Mouse (Mus musculus): ENCODE measurements around the gene Gm3020. TPM values are rescaled to one million over a fixed set of nuclear protein-coding genes. Genes with fewer than 3 reads are reported as not detected.
"Not testable (repeated sequence)": the region's sequence is repeated elsewhere in the genome, so short reads cannot be mapped to it uniquely, and the experiment has no call there.

Gene Gm3020
- polyA plus RNA-seq (2015; fragmentation: Nextera tagmentation; extraction: Ambion mirVana): 0.63 and 0.66 TPM in 2 replicates

DNA sequence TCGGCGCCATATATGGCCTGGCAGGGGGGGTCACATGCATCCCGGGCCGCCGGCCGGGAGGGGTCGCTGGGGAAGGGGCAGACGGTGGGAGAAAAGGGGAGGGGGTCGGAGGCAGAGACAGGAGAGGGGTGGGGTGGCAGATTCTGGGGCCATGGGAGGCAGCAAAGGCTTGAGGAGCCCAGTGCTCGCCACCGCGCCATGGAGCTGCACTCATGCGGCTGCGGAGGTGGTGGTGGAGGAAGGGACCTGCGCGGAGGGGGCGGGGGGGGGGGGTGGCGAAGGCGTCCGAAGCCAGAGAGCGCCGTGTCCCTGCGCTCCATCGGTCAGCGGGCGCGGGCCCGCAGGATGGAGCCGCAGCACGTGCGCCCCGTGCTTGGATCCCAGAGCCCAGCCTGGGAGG is at the start of gene Gm3020:
Gene Gm3020, plus strand, starts transcription at position 301 of the 400 bp plus-strand sequence.
- H3K27me3 ChIP-seq; H3K36me3 ChIP-seq; H3K4me3 ChIP-seq (replicated peaks); H3K27ac ChIP-seq; ATAC-seq (replicated peaks; ENCODE audit: low FRiP score); H3K4me2 ChIP-seq; H3K9ac ChIP-seq; H3K9me3 ChIP-seq (replicated peaks); H3K4me1 ChIP-seq: not testable (repeated sequence)
- WGBS: no CpG with 5 or more reads among the region's 32 CpGs

DNA sequence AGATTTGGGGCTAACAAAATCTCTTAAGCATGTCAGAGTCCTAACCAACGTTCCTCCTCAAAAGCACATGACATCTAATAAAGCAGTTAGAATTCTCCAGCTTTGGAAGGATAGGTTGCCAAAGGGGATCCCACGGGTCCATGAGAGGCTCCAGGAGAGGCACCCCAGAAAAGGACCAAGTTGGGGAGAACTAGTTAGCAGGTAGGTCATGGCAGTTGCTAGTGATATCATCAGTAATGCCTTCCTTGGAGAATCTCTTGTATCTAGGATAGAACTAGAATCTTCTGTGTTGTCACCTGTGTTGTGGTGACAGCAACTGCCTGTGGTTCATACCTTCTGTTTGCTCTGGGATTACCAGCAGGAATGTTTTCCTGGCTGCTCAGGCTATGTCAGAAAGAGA is 17.6 kb upstream of the Gm3020 start, which contains the start of gene Gm3012:
Gene Gm3012, plus strand, starts transcription at position 301 of the 400 bp plus-strand sequence.
- H3K4me1 ChIP-seq; ATAC-seq (replicated peaks; ENCODE audit: low FRiP score); H3K4me2 ChIP-seq; H3K27ac ChIP-seq; H3K4me3 ChIP-seq (replicated peaks); H3K9me3 ChIP-seq (replicated peaks); H3K9ac ChIP-seq; H3K36me3 ChIP-seq; H3K27me3 ChIP-seq: not testable (repeated sequence)
- WGBS: no CpG with 5 or more reads among the region's 2 CpGs

- H3K27me3 ChIP-seq; H3K27ac ChIP-seq; ATAC-seq (replicated peaks; ENCODE audit: low FRiP score); H3K4me2 ChIP-seq; H3K9ac ChIP-seq; H3K9me3 ChIP-seq (replicated peaks); H3K36me3 ChIP-seq; H3K4me1 ChIP-seq; H3K4me3 ChIP-seq (replicated peaks): not testable (repeated sequence)
- WGBS: no CpG with 5 or more reads among the region's 3 CpGs
Measured at GRCm38 (mm10) chr14:3688483-3688882, 36.7 kb downstream of the Gm3020 start, which contains the start of gene Gm3043. Gene Gm3043 (plus strand): TSS chr14:3688783.

Other genes with a start within 250 kb of the Gm3020 start
- 0.63 and 0.66 TPM in 2 replicates for gene Gm10409, start 239.4 kb upstream of the Gm3020 start, polyA plus RNA-seq (2015; fragmentation: Nextera tagmentation; extraction: Ambion mirVana)
- 0.41 and 1.3 TPM in 2 replicates for gene Gm3005, start 223.9 kb upstream of the Gm3020 start, polyA plus RNA-seq (2015; fragmentation: Nextera tagmentation; extraction: Ambion mirVana)
- not detected in 2 replicates for gene Gm10408, start 202.7 kb upstream of the Gm3020 start, polyA plus RNA-seq (2015; fragmentation: Nextera tagmentation; extraction: Ambion mirVana)
- gene Gm3012, start 17.5 kb upstream of the Gm3020 start, polyA plus RNA-seq (2015; fragmentation: Nextera tagmentation; extraction: Ambion mirVana): not detected in 2 replicates
- not detected in 2 replicates for gene Gm3043, start 36.8 kb downstream of the Gm3020 start, polyA plus RNA-seq (2015; fragmentation: Nextera tagmentation; extraction: Ambion mirVana)
- gene Gm3002, start 158.0 kb downstream of the Gm3020 start, polyA plus RNA-seq (2015; fragmentation: Nextera tagmentation; extraction: Ambion mirVana): 0.13 and 0.23 TPM in 2 replicates
- not detected in 2 replicates for gene Gm3033, start 194.2 kb downstream of the Gm3020 start, polyA plus RNA-seq (2015; fragmentation: Nextera tagmentation; extraction: Ambion mirVana)
- gene Gm2916, start 232.1 kb downstream of the Gm3020 start, polyA plus RNA-seq (2015; fragmentation: Nextera tagmentation; extraction: Ambion mirVana): 0.26 TPM in 1 of 2 replicates, not detected in the other

Data from kidney, embryonic 15.5 days (tissue).